Mouse (Mus musculus) cerebellum, adult 9-10 months (tissue): ENCODE measurements around the gene Ccdc189.

ENCODE experiments used
- DNase-seq: peaks from one replicate; pipeline ENCODE4 v3.0.0; 2022

Gene Ccdc189

DNA sequence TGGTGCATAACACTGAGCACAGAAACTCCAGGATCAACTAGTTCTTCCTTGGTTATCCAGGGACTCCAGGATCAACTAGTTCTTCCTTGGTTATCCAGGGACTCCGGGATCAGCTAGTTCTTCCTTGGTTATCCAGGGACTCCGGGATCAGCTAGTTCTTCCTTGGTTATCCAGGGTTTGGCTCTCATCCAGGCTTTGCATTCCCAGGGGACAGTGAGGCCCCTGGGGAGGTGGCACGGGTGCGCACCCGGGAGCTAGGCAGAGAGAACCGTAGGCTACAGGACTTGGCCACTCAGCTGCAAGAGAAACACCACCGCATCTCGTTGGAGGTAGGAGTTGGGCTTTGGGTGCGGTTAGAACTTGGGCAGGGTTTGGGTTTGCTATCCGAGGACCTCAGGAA is 2.7 kb upstream of the Ccdc189 start:
- DNase-seq = no peak

- DNase-seq = no peak
Observed at GRCm38 (mm10) chr7:127589637-127590036, 1.2 kb upstream of the Ccdc189 start.

GRCm38 (mm10) chr7:127588901-127589300 is 506 bp upstream of the Ccdc189 start:
- no peak for DNase-seq

GRCm38 (mm10) chr7:127587196-127587595 is 1.2 kb downstream of the Ccdc189 start:
- no peak for DNase-seq

DNA sequence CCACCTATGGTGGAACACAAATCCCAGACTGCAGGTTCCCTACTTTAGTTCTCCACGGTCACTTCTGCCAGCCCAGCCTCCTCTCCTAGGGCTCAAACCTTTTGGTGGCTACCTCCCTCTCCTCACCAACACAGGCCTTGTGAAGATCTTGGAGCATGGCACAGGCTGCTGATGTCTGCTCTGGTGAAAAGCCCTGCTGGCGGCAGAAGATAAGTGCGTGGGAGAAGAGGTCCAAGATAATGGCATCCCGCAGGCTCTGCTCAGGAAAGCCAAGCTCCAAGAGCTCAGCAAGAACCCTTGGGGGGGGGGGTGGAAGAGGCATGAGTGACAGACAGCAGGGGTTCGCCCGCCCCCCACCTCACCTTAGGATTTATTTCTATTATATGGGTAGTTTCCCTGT is 2.2 kb downstream of the Ccdc189 start:
- no peak for DNase-seq

DNA sequence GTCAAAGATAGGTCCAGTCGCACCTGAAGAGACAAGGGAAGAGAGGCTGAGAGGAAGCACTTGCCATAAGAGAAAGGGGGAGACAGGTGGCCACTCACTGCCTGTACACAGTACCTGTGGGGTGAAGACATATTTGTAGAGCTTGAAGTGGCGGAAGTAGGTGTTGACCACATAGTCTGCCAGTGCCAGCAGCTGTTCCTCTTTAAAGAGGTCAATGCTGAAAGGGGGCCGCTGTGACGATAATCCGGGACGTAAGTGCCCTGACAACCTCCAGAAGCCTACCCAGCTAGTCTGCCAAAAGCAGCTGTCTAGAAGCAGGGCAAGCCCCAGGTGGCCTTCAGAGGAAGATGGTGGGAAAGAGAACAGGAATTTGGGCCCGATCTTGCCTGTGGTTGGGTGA is 3.4 kb downstream of the Ccdc189 start:
- DNase-seq = no peak

GRCm38 (mm10) chr7:127583260-127583659 is 5.1 kb downstream of the Ccdc189 start:
- DNase-seq = no peak

DNA sequence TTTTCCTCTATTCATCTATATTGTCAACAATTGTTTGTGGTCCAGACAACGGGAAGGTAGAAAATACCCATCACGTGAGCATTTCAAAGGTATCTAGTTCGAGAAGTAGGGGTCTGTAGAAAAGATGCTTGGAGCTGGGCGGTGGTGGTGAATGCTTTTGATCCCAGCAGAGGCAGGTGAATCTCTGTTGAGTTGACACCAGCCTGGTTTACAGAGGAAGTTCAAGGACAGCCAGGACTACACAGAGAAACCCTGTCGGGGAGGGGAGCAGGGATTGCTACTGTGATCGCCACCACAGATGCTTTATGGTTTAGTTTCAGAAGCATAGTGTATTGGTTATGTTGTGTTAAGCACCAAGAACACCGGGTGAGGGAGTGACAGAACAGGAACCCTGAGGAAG is 14.3 kb downstream of the Ccdc189 start:
- DNase-seq = peak; percentile 37

GRCm38 (mm10) chr7:127573503-127574008 is 14.8 kb downstream of the Ccdc189 start:
- DNase-seq = peak; percentile 56

GRCm38 (mm10) chr7:127572895-127573471 is 15.4 kb downstream of the Ccdc189 start, which contains the start of gene Phkg2:
Gene Phkg2 (plus strand): TSS chr7:127573340.
- DNase-seq = peak; percentile 98

- DNase-seq = peak; percentile 98
Observed at GRCm38 (mm10) chr7:127564381-127565150, 23.8 kb downstream of the Ccdc189 start.

- no peak for DNase-seq
Observed at GRCm38 (mm10) chr7:127561340-127561858, 27.0 kb downstream of the Ccdc189 start, which contains the start of gene Tmem265. Gene Tmem265 (plus strand): TSS chr7:127561390.

DNA sequence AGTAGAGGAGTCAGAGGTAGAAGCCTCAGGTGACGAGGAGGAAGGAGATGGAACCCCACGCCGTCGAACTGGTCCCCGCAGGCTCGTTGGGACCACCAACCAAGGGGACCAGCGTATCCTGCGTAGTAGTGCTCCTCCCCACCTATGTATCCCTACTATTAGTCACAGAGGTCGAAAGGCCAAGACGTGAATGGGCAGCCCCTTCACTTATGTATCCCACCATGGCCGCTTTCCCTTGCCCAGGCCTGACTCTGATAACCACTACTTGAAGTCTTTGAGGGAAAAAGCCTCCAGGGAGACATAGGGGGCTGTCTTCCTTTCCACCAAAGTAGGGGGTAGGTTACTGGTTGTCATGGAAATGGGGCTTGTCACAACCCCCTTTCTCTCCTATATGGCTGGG is 27.8 kb downstream of the Ccdc189 start:
- no peak for DNase-seq

- DNase-seq = no peak
Observed at GRCm38 (mm10) chr7:127551558-127551957, 36.8 kb downstream of the Ccdc189 start.

GRCm38 (mm10) chr7:127549116-127549835 is 39.1 kb downstream of the Ccdc189 start:
- peak; percentile 80 for DNase-seq

DNA sequence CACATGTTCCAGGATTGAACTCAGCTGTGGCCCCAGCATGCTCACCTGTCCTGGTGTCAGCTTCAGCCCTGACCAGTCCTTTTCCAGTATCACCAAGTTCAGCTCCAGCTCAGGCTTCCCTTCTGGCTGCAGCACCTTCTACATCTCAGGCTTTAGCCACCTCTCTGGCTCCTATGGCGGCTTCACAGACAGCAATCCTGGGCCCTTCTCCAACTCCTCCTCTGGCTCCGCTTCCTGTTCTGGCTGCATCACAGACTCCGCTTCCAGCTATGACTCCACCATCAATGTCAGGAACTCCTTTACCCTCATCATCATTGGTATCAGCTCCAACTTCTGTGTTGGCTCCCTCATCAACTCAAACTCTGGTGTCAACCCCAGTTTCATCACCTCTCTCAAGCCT is 46.7 kb downstream of the Ccdc189 start:
- DNase-seq = no peak
